Mouse (Mus musculus) kidney, adult 2 months (tissue): Measurements from ENCODE around the gene Nop53. TPM values are rescaled to one million over a fixed set of nuclear protein-coding genes. Genes with fewer than 3 reads are reported as not detected.
A peak's percentile ranks its signal among the peaks of the same experiment; 100 is the strongest.

Experiments
- DNase-seq: peaks from one replicate; pipeline ENCODE4 v3.0.0; 2021
- H3K27ac ChIP-seq: fragments of 200-500 bp; 2 replicates; pipeline ENCODE4 v1.5.1; 2012; ENCODE audit warnings: low read depth, low read length, control low read depth, inconsistent platforms; ENCODE audit not compliant: insufficient read depth
- H3K27me3 ChIP-seq: fragments of 200-500 bp; replicated peaks from 2 replicates; pipeline ENCODE4 v1.6.1; 2012; ENCODE audit warnings: mild to moderate bottlenecking, moderate library complexity, low read length, inconsistent platforms; ENCODE audit not compliant: control insufficient read depth, insufficient read depth
- H3K36me3 ChIP-seq: fragments of 200-500 bp; 2 replicates; pipeline ENCODE4 v1.6.1; 2012; ENCODE audit warnings: mild to moderate bottlenecking, moderate library complexity, low read length, inconsistent platforms; ENCODE audit not compliant: control insufficient read depth, insufficient read depth
- H3K4me1 ChIP-seq: fragments of 200-500 bp; 2 replicates; pipeline ENCODE4 v1.6.1; 2011; ENCODE audit warnings: low read length; ENCODE audit not compliant: control insufficient read depth, insufficient read depth
- H3K4me3 ChIP-seq: fragments of 200-500 bp; 2 replicates; pipeline ENCODE4 v1.5.1; 2011; ENCODE audit warnings: mild to moderate bottlenecking, low read depth, low read length, control low read depth; ENCODE audit not compliant: insufficient read depth
- CTCF ChIP-seq: fragments of 200-500 bp; conservative IDR thresholded peaks from 2 replicates; pipeline ENCODE4 v1.5.1; 2011; ENCODE audit warnings: low read depth, mild to moderate bottlenecking, control low read depth, low read length, moderate library complexity, mixed read lengths; ENCODE audit not compliant: insufficient read depth, insufficient read length
- POLR2A ChIP-seq: fragments of 200-500 bp; IDR thresholded peaks from one replicate; pipeline ENCODE4 v1.6.1; 2011; ENCODE audit warnings: low read depth, low read length, control low read depth
- whole genome bisulfite sequencing: fragments of 180-500 bp; shearing (Covaris S2); methylation state at CpG from one replicate; pipeline ENCODE4 v1.1.7; 2018; 5-methylcytosine and 5-hydroxymethylcytosine counted together
- polyA plus RNA-seq: library from polyadenylated mRNA; depleted of rRNA; stranded (reverse); fragments of >200 nt; gene quantifications from 2 replicates; pipeline ENCODE4 v1.2.3, GENCODE M21; 2012; rRNA removed

Gene Nop53
- 87.9 and 88.9 TPM in 2 replicates for polyA plus RNA-seq

GRCm38 (mm10) chr7:15945721-15946536, at the start of gene Nop53:
Gene Nop53 (minus strand): TSS chr7:15946074.
- DNase-seq: peak; percentile 98
- 1% methylated on average over 59 of the region's 59 CpGs for WGBS
- no peaks in the 10 kb centered on the region for H3K27me3 ChIP-seq
- peak within 1 kb of the TSS; percentile 83 for H3K4me3 ChIP-seq
- TF ChIP-seq CTCF (no peak), POLR2A (no peak)
- no peaks in the 10 kb centered on the region; the same call in 1 of the 2 replicates for H3K36me3 ChIP-seq
- H3K27ac ChIP-seq: peak within 1 kb of the TSS; percentile 97
- peaks cover 12% of the 10 kb centered on the region for H3K4me1 ChIP-seq

- peak overlapping the region; percentile 74 for H3K27ac ChIP-seq
Measured at GRCm38 (mm10) chr7:15993789-15994188, 47.9 kb upstream of the Nop53 start.

GRCm38 (mm10) chr7:15993152-15993551, 47.3 kb upstream of the Nop53 start:
- Histone ChIP-seq H3K36me3 (0 out of 2 replicates have a peak, but pooled peaks cover 4% of the 10 kb centered on the region), H3K27me3 (no peaks in the 10 kb centered on the region), H3K4me3 (peak overlapping the region; percentile 9; the same call in 1 of the 2 replicates), H3K4me1 (peaks cover 13% of the 10 kb centered on the region), H3K27ac (peak overlapping the region; percentile 74)
- 36% methylated on average over 3 of the region's 3 CpGs for WGBS
- DNase-seq: peak; percentile 92
- TF ChIP-seq POLR2A (no peak), CTCF (no peak)

More at GRCm38 (mm10) chr7:15993789-15994188, 47.9 kb upstream of the Nop53 start:
- Histone ChIP-seq H3K4me1 (peaks cover 13% of the 10 kb centered on the region), H3K36me3 (no peaks in the 10 kb centered on the region), H3K4me3 (no peak overlapping the region), H3K27me3 (no peaks in the 10 kb centered on the region)
- no peak for DNase-seq
- no peak for TF ChIP-seq POLR2A
- TF ChIP-seq CTCF: no peak
- 81% methylated on average over 4 of the region's 4 CpGs for WGBS

- 64% methylated on average over 3 of the region's 3 CpGs for WGBS
- no peak for TF ChIP-seq POLR2A
- no peak for TF ChIP-seq CTCF
Measured at GRCm38 (mm10) chr7:15991764-15992163, 45.9 kb upstream of the Nop53 start.

GRCm38 (mm10) chr7:15987661-15988356, 41.9 kb upstream of the Nop53 start:
- peak overlapping the region; percentile 11; the same call in 1 of the 2 replicates for H3K27ac ChIP-seq
- H3K4me3 ChIP-seq: no peak overlapping the region
- H3K4me1 ChIP-seq: peaks cover 4% of the 10 kb centered on the region; the same call in 1 of the 2 replicates
- 0 out of 2 replicates have a peak, but pooled peaks cover 4% of the 10 kb centered on the region for H3K36me3 ChIP-seq
- peak; percentile 54 for DNase-seq
- H3K27me3 ChIP-seq: no peaks in the 10 kb centered on the region
- no peak for TF ChIP-seq POLR2A
- no peak for TF ChIP-seq CTCF
- whole genome bisulfite sequencing: 71% methylated on average over 16 of the region's 16 CpGs

More at GRCm38 (mm10) chr7:15991764-15992163, 45.9 kb upstream of the Nop53 start:
- H3K36me3 ChIP-seq: 0 out of 2 replicates have a peak, but pooled peaks cover 4% of the 10 kb centered on the region
- 0 out of 2 replicates have a peak overlapping the region, but pooled peaks have one; percentile 8 for H3K27ac ChIP-seq
- peaks cover 13% of the 10 kb centered on the region for H3K4me1 ChIP-seq
- peak; percentile 70 for DNase-seq
- no peak overlapping the region for H3K4me3 ChIP-seq
- H3K27me3 ChIP-seq: no peaks in the 10 kb centered on the region

GRCm38 (mm10) chr7:15982729-15983407, 37.0 kb upstream of the Nop53 start:
- no peaks in the 10 kb centered on the region for H3K27me3 ChIP-seq
- peak; percentile 68 for DNase-seq
- peaks cover 18% of the 10 kb centered on the region for H3K4me1 ChIP-seq
- H3K27ac ChIP-seq: no peak overlapping the region
- H3K36me3 ChIP-seq: no peaks in the 10 kb centered on the region
- TF ChIP-seq CTCF (peak; percentile 37; the same call in 1 of the 2 replicates), POLR2A (no peak)
- 22% methylated on average over 4 of the region's 4 CpGs for WGBS
- no peak overlapping the region for H3K4me3 ChIP-seq
